Mouse (Mus musculus) ES-E14 (cell line): ENCODE measurements around the gene Iqgap2. TPM values are rescaled to one million over a fixed set of nuclear protein-coding genes. Genes with fewer than 3 reads are reported as not detected.
A peak's percentile ranks its signal among the peaks of the same experiment; 100 is the strongest.

ENCODE experiments used
- DNase-seq: peaks from one replicate; pipeline ENCODE4 v3.0.0-alpha.2; 2013; ENCODE audit warnings: low read depth, low spot score
- H3K27ac ChIP-seq: 2 replicates; pipeline ENCODE4 v1.5.1; 2012; ENCODE audit warnings: low read depth, mild to moderate bottlenecking, low read length, moderate library complexity, mixed read lengths; ENCODE audit not compliant: poor library complexity, insufficient read depth, severe bottlenecking
- H3K36me3 ChIP-seq: 2 replicates; pipeline ENCODE4 v1.6.1; 2012; ENCODE audit warnings: mild to moderate bottlenecking, low read length, moderate library complexity, mixed read lengths; ENCODE audit not compliant: control insufficient read depth, poor library complexity, insufficient read depth, severe bottlenecking
- H3K4me1 ChIP-seq, 2 experiments: fragments of 150-350 bp in 1 of 2; sonication (generic) in 1 of 2; 2 replicates each; pipeline ENCODE4 v1.6.1; 2012; ENCODE audit warnings: low read length in 2 of 2, mild to moderate bottlenecking in 1 of 2, mixed read lengths in 1 of 2; ENCODE audit not compliant: control insufficient read depth in 2 of 2, insufficient read depth in 2 of 2, poor library complexity in 1 of 2
- H3K4me3 ChIP-seq, 2 experiments: fragments of 150-350 bp in 1 of 2; sonication (generic) in 1 of 2; 2 replicates each; pipeline ENCODE4 v1.5.1; 2012; ENCODE audit warnings: low read length in 2 of 2, low read depth in 1 of 2, mild to moderate bottlenecking in 1 of 2, mixed read lengths in 1 of 2; ENCODE audit not compliant: insufficient read depth in 1 of 2, poor library complexity in 1 of 2, severe bottlenecking in 1 of 2
- H3K9ac ChIP-seq: 2 replicates; pipeline ENCODE4 v1.6.1; 2012; ENCODE audit warnings: low read depth, mild to moderate bottlenecking, low read length, mixed read lengths; ENCODE audit not compliant: poor library complexity, insufficient read depth, severe bottlenecking
- H3K9me3 ChIP-seq: fragments of 150-350 bp; sonication (generic); 2 replicates; pipeline ENCODE4 v1.6.1; 2012; ENCODE audit warnings: low read depth, mild to moderate bottlenecking, low read length; ENCODE audit not compliant: control insufficient read depth, insufficient read depth
- CHD2 ChIP-seq: IDR thresholded peaks from 2 replicates; pipeline ENCODE4 v1.6.1; 2014; ENCODE audit warnings: mild to moderate bottlenecking, low read depth, low read length, inconsistent platforms
- HCFC1 ChIP-seq: IDR thresholded peaks from 2 replicates; pipeline ENCODE4 v1.6.1; 2012; ENCODE audit warnings: low read length, inconsistent platforms, borderline replicate concordance; ENCODE audit not compliant: insufficient read depth
- MAFK ChIP-seq: IDR thresholded peaks from 2 replicates; pipeline ENCODE4 v1.6.1; 2014; ENCODE audit warnings: mild to moderate bottlenecking, low read depth, low read length, inconsistent platforms; ENCODE audit not compliant: insufficient read depth
- ZC3H11A ChIP-seq: IDR thresholded peaks from 2 replicates; pipeline ENCODE4 v1.6.1; 2012; ENCODE audit warnings: low read depth, mild to moderate bottlenecking, inconsistent platforms, low read length, borderline replicate concordance
- ZNF384 ChIP-seq: IDR thresholded peaks from 2 replicates; pipeline ENCODE4 v1.6.1; 2012; ENCODE audit warnings: low read depth, low read length, inconsistent platforms
- in situ Hi-C, 2 experiments: fragments of 600-800 bp; cut with MboI; formaldehyde crosslinking; loops; one replicate each; pipeline ENCODE4 v1.15.1; 2025; ENCODE audit warnings: low sequenced_read_pairs in 2 of 2, inconsistent platforms in 1 of 2; ENCODE audit not compliant: unreplicated experiment in 2 of 2
- total RNA-seq: library from RNA; depleted of rRNA; stranded (reverse); fragments of 300-350 nt; gene quantifications from 2 replicates; pipeline ENCODE4 v1.2.3, GENCODE M21; 2012

Gene Iqgap2
- total RNA-seq, 1 experiment: 15.0 TPM

- Histone ChIP-seq H3K36me3 (peaks cover 15% of the 10 kb centered on the region; the same call in 1 of the 2 replicates), H3K4me3 (no peak overlapping the region), H3K4me1 (peaks cover 2 to 7% of the 10 kb centered on the region in 2 experiments; a peak in 2 of 4 replicates), H3K27ac (no peak overlapping the region), H3K9ac (no peak overlapping the region), H3K9me3 (no peaks in the 10 kb centered on the region)
- in situ Hi-C loops: no loop called here
- no peak for TF ChIP-seq CHD2
- TF ChIP-seq ZC3H11A: no peak
- no peak for TF ChIP-seq HCFC1
- peak; percentile 52; the same call in 1 of the 2 replicates for TF ChIP-seq ZNF384
- DNase-seq: no peak
Observed at GRCm38 (mm10) chr13:95608416-95609087, 283.2 kb downstream of the Iqgap2 start.

GRCm38 (mm10) chr13:95607019-95607418 is 284.7 kb downstream of the Iqgap2 start:
- Histone ChIP-seq H3K4me1 (peaks cover 2 to 7% of the 10 kb centered on the region in 2 experiments; a peak in 2 of 4 replicates), H3K4me3 (no peak overlapping the region), H3K27ac (no peak overlapping the region), H3K36me3 (peaks cover 18% of the 10 kb centered on the region; the same call in 1 of the 2 replicates), H3K9me3 (no peaks in the 10 kb centered on the region), H3K9ac (no peak overlapping the region)
- TF ChIP-seq MAFK (no peak), ZNF384 (no peak), CHD2 (no peak), HCFC1 (no peak), ZC3H11A (no peak)
- no peak for DNase-seq
- in situ Hi-C loops: no loop called here

- DNase-seq: no peak
- peak overlapping the region; percentile 40; the same call in 1 of the 2 replicates for H3K9ac ChIP-seq
- peak overlapping the region; percentile 28 to 41 for H3K4me3 ChIP-seq
- H3K36me3 ChIP-seq: peaks cover 13% of the 10 kb centered on the region; the same call in 1 of the 2 replicates
- no peaks in the 10 kb centered on the region for H3K9me3 ChIP-seq
- peaks cover 2 to 7% of the 10 kb centered on the region in 2 experiments; a peak in 2 of 4 replicates for H3K4me1 ChIP-seq
- H3K27ac ChIP-seq: no peak overlapping the region
- in situ Hi-C loops: no loop called here
- TF ChIP-seq ZC3H11A: no peak
- no peak for TF ChIP-seq ZNF384
- no peak for TF ChIP-seq CHD2
- TF ChIP-seq MAFK: no peak
- TF ChIP-seq HCFC1: no peak
Observed at GRCm38 (mm10) chr13:95604288-95604687, 287.4 kb downstream of the Iqgap2 start.

GRCm38 (mm10) chr13:95599833-95600359 is 291.8 kb downstream of the Iqgap2 start:
- Histone ChIP-seq H3K36me3 (peaks cover 13% of the 10 kb centered on the region; the same call in 1 of the 2 replicates), H3K9me3 (no peaks in the 10 kb centered on the region), H3K4me3 (no peak overlapping the region), H3K9ac (no peak overlapping the region), H3K4me1 (peaks cover 0 to 9% of the 10 kb centered on the region in 2 experiments; a peak in 2 of 4 replicates), H3K27ac (no peak overlapping the region)
- in situ Hi-C loops: no loop called here
- TF ChIP-seq ZNF384 (peak; percentile 78; the same call in 1 of the 2 replicates), CHD2 (no peak)
- no peak for DNase-seq
